Mouse (Mus musculus) heart, postnatal 0 days (tissue): ENCODE results near the gene Gm21304.
"Not testable (repeated sequence)": the region's sequence is repeated elsewhere in the genome, so short reads cannot be mapped to it uniquely, and the experiment has no call there.

Experiments
- CTCF ChIP-seq: IDR thresholded peaks from 2 replicates; pipeline ENCODE4 v1.5.1; 2016; ENCODE audit warnings: antibody characterized with exemption, control low read depth, low read depth
- EP300 ChIP-seq: IDR thresholded peaks from 2 replicates; pipeline ENCODE4 v1.6.1; 2016; ENCODE audit warnings: antibody characterized with exemption, low read depth

GRCm38 (mm10) chr10:104193742-104194141, 25.4 kb downstream of the Gm21304 start, which contains the start of gene Gm4340:
- not testable (repeated sequence) for TF ChIP-seq CTCF, EP300
